ENCODE assay signal across 25 mouse cellular contexts in the genomic region with DNA sequence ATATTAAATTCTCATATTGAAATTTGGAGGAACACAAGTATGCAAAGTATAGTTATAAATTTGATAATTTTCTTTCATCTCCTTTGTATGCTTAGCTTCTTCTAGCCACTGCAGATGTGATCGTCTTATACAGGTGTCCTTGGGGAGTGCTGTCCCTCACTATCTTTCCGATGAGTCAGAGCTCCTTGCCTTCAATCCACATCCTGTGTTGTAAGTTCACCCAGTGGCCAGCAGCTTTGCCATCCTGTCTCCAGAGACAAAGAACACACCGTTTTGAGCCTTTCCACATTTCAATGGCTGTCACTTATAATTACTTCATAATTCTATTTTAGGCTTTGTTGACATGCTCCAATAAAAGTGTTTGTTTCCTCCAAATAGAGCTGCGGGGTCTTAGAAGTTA.
A peak's percentile ranks its signal among the peaks of the same experiment; 100 is the strongest.
DNase-seq lines count a peak whose midpoint lies in the region; ATAC-seq and TF ChIP-seq lines count a peak whose summit lies in the region.
"Had no signal": no experiment of that assay in that cellular context is flagged by ENCODE, and none has a peak within 500 bp of the region (broad histone marks: within the 10 kb centered on the region; RNA-seq: fewer than 3 reads in every experiment).

No protein-coding gene starts in this region.

- TF ChIP-seq POLR2A in kidney, adult 2 months (IDR thresholded peaks at IDR 0.05; ENCODE audit: low read depth, low read length), result no peak

- H3K9me3 ChIP-seq in kidney, embryonic 14.5 days (ENCODE audit: control insufficient read depth, low read length), result no peaks in the 10 kb centered on the region
- H3K9me3 ChIP-seq: embryonic facial prominence, embryonic 13.5 days; embryonic facial prominence, embryonic 15.5 days; forebrain, embryonic 10.5 days; forebrain, embryonic 12.5 days; G1E had no signal

- H3K9ac ChIP-seq in kidney, embryonic 14.5 days (ENCODE audit: low read depth, low read length), result no peak overlapping the region
- H3K9ac ChIP-seq: embryonic facial prominence, embryonic 13.5 days; embryonic facial prominence, embryonic 15.5 days; forebrain, embryonic 12.5 days had no signal

- no peak overlapping the region for H3K4me2 ChIP-seq in kidney, embryonic 14.5 days (replicated peaks; ENCODE audit: low read depth, low read length)
- H3K4me2 ChIP-seq: embryonic facial prominence, embryonic 13.5 days; embryonic facial prominence, embryonic 15.5 days; forebrain, embryonic 12.5 days had no signal

- TF ChIP-seq CTCF in kidney, adult 2 months (conservative IDR thresholded peaks at IDR 0.05; ENCODE audit: insufficient read depth, insufficient read length, low read depth, low read length), result no peak

- H3K4me3 ChIP-seq in kidney, adult 2 months (ENCODE audit: insufficient read depth, low read depth, low read length), result no peak overlapping the region
- no peak overlapping the region for H3K4me3 ChIP-seq in kidney, embryonic 14.5 days (ENCODE audit: low read length)
- H3K4me3 ChIP-seq: embryonic facial prominence, embryonic 13.5 days; embryonic facial prominence, embryonic 15.5 days; erythroblast, embryonic 14.5 days; forebrain, embryonic 10.5 days; forebrain, embryonic 12.5 days had no signal

- H3K27me3 ChIP-seq in kidney, adult 2 months (replicated peaks; ENCODE audit: control insufficient read depth, insufficient read depth, low read length), result no peaks in the 10 kb centered on the region
- no peaks in the 10 kb centered on the region for H3K27me3 ChIP-seq in kidney, embryonic 14.5 days (ENCODE audit: control insufficient read depth, insufficient read depth, low read length)
- H3K27me3 ChIP-seq: CH12.LX; embryonic facial prominence, embryonic 13.5 days; embryonic facial prominence, embryonic 15.5 days; forebrain, embryonic 12.5 days had no signal

- no peak overlapping the region for H3K27ac ChIP-seq in kidney, adult 2 months (ENCODE audit: insufficient read depth, low read depth, low read length)
- no peak overlapping the region for H3K27ac ChIP-seq in kidney, embryonic 14.5 days (ENCODE audit: low read depth, low read length)
- H3K27ac ChIP-seq: embryonic facial prominence, embryonic 13.5 days; embryonic facial prominence, embryonic 15.5 days; forebrain, embryonic 10.5 days; forebrain, embryonic 12.5 days had no signal

- H3K4me1 ChIP-seq in kidney, adult 2 months (ENCODE audit: control insufficient read depth, insufficient read depth, low read length), result no peaks in the 10 kb centered on the region
- H3K4me1 ChIP-seq in kidney, embryonic 14.5 days (ENCODE audit: control insufficient read depth, insufficient read depth, low read length), result no peaks in the 10 kb centered on the region

- intact Hi-C loops in left cerebral cortex, postnatal 4 days (cut with DNase I), result no loop called here

- peak; percentile 19 for DNase-seq in adrenal gland, adult 2 months
- DNase-seq in adrenal gland, postnatal 25 days, result no peak
- peak; percentile 5 for DNase-seq in kidney, adult 2 months
- peak; percentile 72 for DNase-seq in 416B (ENCODE audit: low read depth)
- peak; percentile 24 for DNase-seq in Muller cell, postnatal 12 days (ENCODE audit: inconsistent ontology term)
- no peak for DNase-seq in left cerebral cortex, postnatal 4 days
- DNase-seq: B cell, adult 2 months; cerebellum, adult 11 months; cerebellum, adult 18-20 months; cerebellum, adult 8-10 months; cerebellum, adult 9-11 months; cerebellum, postnatal 14 days; cerebellum, postnatal 36 days; embryo, embryonic 11 days had no signal

- ATAC-seq in kidney, embryonic 14.5 days (ENCODE audit: low FRiP score, low TSS enrichment), result no peak
- ATAC-seq: CD4-positive, CD25-positive, alpha-beta regulatory T cell, adult 4 months; forebrain, embryonic 14.5 days; forebrain, embryonic 16.5 days had no signal

- WGBS in kidney, adult 2 months, result 71% methylated on average over 4 of the region's 4 CpGs
- WGBS in kidney, embryonic 14.5 days, result 76% methylated on average over 4 of the region's 4 CpGs

- H3K36me3 ChIP-seq in kidney, adult 2 months (ENCODE audit: control insufficient read depth, insufficient read depth, low read length), result no peaks in the 10 kb centered on the region
- H3K36me3 ChIP-seq in kidney, embryonic 14.5 days (ENCODE audit: control insufficient read depth, insufficient read depth, low read length), result no peaks in the 10 kb centered on the region
- H3K36me3 ChIP-seq: embryonic facial prominence, embryonic 13.5 days; embryonic facial prominence, embryonic 15.5 days; forebrain, embryonic 10.5 days; forebrain, embryonic 12.5 days; G1E had no signal

Comparison
In these comparisons a context has a peak if more than half of its experiments do, and no peak if none do; other contexts are left out.
1. DNase-seq: peak in adrenal gland, adult 2 months (single experiment), kidney, adult 2 months (single experiment), 416B (single experiment) and Muller cell, postnatal 12 days (single experiment); none in adrenal gland, postnatal 25 days (single experiment) and left cerebral cortex, postnatal 4 days (single experiment).